Mouse (Mus musculus) kidney, postnatal 4 days (tissue): Measurements from ENCODE around the gene Hpd.

Experiments used
- DNase-seq, 2 experiments: peaks; one replicate each; pipeline ENCODE4 v3.0.0; 2021; ENCODE audit warnings: mixed read lengths in 2 of 2

Hpd gene

DNA sequence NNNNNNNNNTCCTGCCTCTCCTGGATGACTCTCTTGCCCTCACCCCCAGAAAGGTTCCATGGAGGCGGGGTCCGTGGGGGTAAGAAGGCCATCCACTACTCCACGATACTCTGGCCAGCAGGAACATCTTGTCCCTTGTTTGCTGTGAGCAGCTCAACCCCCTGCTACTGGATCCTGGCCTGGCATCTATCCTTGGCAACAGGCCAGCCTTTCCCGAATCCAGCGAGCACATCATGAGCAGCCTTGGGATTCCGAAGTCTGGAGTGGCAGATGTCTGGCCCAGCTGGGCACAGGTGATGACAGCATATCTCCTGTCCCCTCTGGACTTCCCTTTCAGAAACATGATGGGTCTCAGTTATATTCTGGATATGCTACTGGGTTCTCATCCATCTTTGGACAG, 3.4 kb upstream of the Hpd start:
- no peak for DNase-seq

DNA sequence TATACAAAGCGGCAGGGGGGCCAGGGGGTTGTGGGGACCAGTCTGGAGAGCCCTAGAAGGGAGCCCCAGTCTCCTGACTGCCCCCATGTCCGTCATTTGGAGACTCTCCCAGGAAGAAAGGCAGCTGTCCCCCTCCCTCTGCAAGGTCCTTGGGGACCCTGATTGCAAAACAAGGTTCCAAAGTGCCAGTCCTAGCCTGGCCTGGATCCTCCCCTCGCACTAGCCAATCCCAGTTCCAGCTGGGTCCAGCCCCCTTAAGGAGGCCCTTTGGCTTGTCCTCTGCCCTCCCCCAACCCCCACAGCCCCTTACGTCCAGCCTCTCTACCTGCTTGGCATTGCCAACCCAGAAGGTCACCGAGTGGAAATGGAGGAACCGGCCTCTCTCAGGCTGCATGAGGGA, 991 bp downstream of the Hpd start:
- DNase-seq: peak in 1 of 2 experiments; percentile 51

DNA sequence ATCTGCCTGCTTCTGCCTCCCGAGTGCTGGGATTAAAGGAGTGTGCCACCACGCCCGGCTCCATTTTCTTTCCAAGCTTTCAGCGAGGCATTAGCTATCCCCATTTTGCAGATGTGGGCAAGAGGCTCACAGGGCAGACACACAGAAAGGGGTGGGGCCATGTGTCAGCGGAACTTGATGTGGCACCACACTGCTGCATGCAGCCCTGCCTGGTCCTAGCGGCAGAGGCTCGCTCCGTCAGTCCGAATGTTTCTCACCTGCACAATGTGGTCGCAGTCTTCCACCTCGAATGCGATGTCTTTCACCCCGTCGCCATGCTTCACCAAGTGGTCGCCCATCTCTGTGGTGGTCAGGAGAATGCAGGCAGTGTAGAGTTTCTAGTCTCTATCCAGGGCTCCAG, 2.1 kb downstream of the Hpd start:
- no peak for DNase-seq

DNA sequence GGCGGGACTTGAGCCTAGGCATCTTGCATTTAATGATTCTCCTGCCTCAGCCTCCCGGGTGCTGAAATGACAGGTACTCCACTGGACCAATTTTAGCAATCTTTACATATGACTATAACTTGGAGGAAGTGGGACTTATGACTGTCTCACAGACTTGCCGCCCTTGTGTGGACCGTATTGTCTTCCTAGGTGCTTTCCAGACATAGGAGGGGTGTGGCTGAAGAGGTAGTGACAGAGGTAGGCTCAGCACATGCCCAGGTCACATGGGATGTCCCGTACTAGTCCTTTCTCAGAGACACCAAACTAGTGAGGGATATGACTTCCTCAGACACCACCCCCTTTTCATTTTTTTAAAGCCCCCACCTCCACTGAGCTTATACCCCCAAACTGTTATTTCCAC, 3.7 kb downstream of the Hpd start:
- no peak for DNase-seq

DNA sequence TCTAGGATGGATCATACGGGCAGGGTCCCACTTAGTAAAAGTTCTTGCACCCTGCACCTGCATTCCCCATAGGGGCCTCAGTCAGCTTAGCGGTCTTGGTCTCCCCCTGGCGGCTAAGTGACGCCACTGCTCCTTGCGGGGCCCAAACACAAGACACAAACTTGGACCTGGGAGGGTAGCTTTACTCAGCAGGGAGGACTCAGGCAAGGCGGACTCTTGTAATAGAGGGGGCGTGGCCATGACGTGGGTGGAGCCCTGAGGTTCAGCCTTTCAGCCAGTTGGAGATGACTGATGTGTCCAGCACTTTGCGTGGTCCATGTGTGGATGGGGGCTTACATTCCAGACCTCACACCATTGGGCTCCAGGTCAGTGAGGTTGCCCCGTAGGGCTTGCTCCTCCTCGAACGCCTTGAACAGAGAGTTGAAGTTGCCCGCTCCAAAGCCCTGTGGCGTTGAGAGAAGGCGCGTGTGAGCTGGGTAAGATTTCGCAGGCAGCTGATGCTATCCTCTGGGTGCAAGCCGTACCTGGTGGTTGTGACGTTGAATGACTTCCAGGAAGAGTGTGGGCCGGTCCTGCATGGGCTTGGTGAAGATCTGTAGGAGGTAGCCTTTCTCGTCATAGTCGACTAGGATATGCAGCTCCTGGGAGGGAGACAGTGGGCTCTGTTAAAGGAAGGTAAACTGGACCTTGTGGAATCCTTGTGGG, 10.7 kb downstream of the Hpd start:
- DNase-seq: peak; percentile 93 to 94

DNA sequence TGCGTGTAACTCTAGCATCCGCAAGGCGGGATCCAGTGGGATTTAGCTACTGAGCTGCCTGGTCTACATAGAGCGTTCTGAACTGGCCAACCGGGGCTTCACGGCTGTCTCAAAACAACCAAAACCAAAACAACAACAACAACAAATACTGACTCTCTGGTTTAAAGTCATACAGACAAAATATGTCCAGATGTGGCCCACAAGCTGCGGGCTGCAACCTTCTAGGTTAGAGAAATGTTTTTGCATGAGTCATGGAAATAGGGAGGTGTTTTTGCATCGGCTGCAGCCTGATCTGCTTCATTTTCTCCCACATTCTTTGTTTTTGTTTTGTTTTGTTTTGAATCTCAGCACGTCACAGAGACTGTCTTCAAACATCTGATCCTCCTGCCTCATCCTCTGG, 12.2 kb downstream of the Hpd start:
- no peak for DNase-seq

DNA sequence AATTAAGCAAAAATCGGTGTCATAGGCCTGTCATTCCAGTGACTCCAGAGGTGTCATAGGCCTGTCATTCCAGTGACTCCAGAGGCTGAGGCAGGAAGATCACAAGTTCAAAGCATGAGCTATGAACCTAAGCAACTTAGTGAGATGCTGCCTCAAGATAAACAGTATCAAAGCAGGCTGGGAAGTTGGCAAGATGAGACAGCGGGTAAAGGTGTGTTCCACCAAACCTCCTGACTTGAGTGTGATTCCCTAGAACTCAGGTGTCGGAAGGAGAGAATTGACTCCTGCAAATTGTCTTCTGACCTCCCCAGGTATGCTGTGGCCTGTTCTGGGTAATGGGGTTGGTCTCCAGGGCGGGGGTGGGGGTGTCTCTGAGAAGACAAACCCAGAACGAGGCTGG, 13.2 kb downstream of the Hpd start, which contains the start of gene Psmd9:
TSS of gene Psmd9 (plus strand) at position 130 of the 400 bp plus-strand sequence.
- DNase-seq: no peak

DNA sequence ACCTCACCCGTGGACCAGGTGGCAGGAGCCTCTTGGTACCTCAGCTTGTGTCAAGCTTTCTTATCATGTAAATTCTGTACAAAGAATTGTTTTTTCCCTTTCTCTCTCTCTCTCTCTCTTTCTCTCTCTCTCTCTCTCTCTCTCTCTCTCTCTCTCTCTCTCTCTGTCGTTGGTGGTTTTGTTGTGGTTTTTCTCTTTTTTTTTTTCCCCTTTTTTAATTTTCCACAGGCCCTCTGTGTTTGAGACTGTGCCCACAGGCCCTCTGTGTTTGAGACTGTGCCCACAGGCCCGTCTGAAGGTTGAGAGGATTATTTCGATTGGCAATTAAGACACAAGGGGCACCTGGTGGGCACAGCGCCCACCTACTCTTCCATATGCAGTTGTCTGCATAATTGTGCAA, 14.9 kb downstream of the Hpd start:
- DNase-seq: no peak

DNA sequence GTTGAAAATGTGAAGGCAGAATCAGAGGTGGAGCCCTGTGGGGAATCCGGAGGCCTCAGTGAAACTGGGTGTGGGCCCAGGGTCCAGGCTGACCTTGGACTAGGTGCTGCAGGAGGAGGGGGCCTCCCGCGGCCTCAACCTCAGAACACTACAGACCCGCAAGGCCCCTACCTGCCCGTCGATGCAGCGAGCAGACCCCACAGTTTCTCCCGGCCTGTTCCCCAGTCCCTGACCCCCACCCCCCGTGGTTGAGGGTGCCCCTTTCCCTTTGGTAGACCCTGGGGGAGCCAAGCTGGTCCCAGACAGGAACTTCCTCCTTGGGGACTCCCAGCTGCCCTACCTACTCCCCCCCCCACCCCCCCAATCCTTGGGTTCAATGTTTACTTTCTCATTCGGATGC, 16.1 kb downstream of the Hpd start:
- no peak for DNase-seq

DNA sequence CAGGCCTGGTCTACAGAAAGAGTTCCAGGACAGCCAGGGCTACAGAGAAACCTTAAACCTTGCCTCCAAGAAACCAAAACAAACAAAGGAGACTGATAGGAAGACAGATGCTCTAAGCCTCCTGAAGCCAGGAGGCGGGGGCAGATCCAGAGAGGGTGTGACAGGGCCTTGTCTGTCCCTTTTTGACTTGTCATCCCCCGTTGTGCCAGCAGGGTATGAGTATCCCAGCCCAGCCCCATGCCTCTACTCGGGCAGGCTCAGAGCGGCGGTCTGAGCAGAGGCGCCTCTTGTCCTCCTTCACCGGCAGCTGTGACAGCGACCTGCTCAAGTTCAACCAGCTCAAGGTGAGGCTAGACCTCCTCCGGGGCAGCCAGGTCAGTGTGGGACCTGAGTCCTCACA, 19.6 kb downstream of the Hpd start:
- peak in 1 of 2 experiments; percentile 48 for DNase-seq

DNA sequence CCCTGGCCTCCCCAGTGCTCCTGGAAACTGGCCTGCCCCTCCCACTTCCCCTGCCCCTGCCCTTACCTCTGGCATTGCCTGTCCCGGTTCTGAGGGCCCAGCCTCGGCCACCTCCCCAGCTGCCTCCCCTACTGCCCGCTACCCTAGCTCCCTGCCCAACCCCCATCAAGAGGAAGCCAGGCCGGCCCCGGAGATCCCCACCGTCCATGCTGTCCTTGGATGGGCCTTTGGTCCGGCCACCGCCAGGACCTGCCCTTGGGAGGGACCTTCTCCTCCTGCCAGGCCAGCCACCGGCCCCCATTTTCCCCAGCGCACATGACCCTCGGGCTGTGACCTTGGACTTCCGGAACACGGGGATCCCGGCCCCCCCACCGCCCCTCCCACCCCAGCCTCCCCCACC, 22.2 kb downstream of the Hpd start:
- no peak for DNase-seq

DNA sequence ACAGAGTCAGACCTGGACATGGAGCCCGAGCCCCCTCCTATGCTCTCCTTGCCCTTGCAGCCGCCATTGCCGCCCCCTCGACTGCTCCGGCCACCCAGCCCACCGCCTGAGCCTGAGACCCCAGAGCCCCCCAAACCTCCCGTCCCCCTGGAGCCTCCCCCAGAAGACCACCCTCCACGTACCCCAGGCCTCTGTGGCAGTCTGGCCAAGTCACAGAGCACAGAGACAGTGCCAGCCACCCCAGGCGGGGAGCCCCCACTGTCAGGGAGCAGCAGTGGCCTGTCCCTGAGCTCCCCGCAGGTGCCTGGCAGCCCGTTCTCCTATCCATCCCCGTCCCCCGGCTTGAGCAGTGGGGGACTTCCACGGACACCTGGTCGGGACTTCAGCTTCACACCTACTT, 22.7 kb downstream of the Hpd start:
- no peak for DNase-seq

DNA sequence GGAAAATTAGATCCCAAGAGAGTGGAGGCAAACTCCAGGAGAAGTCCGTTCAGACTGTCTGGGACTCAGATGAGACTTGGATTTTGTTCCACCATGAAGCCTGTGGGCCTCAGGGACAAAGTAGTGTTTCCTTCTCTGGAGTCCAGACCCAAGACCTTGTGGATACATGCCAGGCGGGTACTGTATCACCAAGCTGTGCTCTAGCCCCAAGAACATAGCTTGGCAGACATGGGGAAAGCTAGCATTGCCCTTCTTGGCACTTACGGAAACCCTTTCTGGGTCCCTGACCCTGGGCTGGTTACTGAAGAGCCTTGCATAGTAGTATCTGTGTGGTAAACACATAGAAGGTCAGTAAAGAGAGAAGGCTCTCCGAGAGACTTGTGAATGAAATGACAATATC, 23.1 kb downstream of the Hpd start:
- no peak for DNase-seq

DNA sequence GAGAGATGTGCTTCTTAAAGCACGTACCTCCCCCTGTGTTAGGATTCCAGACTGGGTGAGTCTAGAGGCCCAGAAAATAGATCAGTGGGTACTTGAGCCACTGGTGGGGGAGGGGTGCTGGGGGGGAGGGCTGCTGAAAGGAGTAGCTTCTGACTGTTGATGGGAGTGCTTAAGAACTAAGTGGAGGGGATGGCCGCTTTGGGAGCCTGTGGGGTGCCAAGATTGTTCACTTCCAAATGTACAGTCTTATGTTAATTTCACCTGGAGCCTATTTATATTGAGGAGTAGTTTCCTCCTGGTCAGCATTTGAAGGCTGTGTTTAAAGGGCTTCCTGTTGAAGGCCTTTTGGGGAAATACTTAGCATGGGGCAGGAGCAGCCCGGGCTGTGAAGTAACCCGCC, 24.6 kb downstream of the Hpd start:
- no peak for DNase-seq

DNA sequence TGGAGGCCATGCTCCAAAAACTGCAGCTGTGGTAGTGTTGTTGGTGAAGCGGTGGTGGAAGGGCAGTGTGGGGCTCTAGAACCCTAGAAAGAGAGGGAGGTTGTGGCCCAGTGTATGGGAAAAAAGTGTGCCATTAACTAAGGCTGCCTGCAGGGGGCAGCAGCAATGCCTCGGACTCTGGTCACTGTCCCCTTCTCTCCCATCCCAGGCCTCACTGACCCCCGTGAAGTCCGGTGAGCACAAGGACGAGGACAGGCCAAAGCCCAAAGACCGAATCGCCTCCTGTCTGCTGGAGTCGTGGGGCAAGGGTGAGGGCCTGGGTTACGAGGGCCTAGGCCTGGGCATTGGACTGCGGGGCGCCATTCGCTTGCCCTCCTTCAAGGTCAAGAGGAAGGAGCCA, 25.8 kb downstream of the Hpd start:
- DNase-seq: no peak

DNA sequence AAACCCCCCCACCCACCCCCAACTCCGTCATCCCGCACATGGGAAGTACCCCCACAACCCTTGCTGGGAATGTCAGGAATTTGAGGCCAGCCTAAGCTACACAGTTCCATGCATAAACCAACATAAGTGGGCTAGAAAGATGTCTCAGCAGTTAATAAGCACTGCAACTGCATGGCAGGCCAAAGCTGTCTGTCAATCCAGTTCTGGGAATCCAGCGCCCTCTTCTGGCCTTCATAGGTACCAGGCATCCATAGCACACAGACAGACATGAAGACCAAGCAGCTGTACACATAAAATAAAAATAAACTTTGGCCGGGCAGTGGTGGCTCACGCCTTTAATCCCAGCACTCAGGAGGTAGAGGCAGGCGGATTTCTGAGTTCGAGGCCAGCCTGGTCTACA, 27.1 kb downstream of the Hpd start:
- DNase-seq: peak; percentile 77 to 86

DNA sequence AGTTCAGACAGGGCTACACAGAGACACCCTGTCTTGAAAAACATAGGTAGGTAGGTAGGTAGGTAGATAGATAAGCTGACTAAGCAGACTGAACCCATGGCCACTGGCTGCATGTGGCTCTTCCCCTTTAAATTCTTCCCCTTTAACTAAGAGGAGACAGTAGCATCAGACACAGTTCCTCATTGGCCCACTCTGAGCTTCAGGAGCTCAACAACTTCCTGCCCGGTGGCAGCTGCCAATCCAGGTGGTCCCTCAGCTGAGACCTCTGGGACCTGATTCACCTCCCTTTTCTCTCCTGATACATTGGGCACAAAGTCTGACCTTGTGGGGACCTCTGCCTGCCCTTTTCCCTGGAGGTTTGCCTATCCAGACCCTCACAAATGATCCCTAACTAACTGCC, 29.6 kb downstream of the Hpd start:
- no peak for DNase-seq

DNA sequence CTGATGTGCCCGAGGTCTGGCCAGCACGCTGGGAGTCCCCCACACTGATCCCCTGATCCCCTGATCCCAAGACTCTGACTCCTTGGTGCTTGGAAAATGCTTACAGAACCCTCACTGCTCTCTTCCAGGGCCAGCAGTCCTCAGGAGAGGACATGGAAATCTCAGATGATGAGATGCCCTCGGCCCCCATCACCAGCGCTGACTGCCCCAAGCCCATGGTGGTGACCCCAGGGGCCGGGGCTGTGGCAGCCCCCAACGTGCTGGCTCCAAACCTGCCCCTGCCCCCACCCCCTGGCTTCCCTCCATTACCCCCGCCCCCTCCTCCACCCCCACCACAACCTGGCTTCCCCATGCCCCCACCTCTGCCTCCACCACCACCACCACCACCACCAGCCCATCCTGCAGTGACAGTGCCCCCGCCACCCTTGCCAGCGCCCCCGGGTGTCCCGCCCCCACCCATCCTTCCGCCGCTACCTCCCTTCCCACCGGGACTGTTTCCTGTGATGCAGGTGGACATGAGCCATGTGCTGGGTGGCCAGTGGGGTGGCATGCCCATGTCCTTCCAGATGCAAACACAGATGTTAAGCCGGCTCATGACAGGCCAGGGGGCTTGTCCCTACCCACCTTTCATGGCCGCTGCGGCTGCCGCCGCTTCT, 30.7 kb downstream of the Hpd start:
- DNase-seq: no peak

DNA sequence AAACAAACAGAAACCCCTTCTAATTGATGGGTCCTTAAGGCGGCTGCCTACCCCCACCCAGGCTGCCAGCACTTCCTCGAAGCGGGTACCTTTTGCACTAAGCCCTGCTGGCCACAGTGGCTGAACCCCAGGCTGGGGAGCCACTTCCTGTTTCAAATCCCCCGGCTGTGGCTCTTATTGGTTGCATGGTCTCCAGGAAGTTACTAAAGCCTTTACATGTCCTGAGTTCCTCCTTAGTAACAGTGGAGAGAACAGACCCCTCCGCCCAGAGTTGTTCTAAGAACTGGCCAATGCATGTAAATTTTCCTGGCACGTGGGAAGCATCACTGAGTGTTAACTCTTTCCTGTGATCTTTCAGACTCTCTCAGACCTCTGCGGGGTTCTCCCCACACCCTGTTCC, 31.4 kb downstream of the Hpd start:
- DNase-seq: peak; percentile 52 to 64

DNA sequence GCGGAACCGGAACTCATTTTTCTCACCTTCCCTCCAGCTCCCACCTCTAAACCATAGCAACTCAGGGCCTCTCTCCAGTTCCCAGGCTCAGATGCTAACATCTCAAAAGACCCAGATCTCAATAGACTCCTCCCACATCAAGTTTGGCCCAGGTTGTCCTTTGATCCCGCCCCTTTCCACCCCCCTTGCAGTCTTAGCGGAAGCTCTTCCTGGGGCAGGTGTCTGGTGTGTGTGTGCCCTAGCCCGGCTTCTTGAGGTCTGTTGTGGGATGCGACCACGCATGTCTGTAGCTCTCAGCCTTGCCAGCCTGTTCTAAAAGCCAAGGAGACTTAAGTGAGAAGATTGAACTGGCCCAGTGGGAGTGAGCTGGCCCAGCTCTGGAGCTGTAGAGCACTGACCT, 31.9 kb downstream of the Hpd start:
- DNase-seq: no peak

DNA sequence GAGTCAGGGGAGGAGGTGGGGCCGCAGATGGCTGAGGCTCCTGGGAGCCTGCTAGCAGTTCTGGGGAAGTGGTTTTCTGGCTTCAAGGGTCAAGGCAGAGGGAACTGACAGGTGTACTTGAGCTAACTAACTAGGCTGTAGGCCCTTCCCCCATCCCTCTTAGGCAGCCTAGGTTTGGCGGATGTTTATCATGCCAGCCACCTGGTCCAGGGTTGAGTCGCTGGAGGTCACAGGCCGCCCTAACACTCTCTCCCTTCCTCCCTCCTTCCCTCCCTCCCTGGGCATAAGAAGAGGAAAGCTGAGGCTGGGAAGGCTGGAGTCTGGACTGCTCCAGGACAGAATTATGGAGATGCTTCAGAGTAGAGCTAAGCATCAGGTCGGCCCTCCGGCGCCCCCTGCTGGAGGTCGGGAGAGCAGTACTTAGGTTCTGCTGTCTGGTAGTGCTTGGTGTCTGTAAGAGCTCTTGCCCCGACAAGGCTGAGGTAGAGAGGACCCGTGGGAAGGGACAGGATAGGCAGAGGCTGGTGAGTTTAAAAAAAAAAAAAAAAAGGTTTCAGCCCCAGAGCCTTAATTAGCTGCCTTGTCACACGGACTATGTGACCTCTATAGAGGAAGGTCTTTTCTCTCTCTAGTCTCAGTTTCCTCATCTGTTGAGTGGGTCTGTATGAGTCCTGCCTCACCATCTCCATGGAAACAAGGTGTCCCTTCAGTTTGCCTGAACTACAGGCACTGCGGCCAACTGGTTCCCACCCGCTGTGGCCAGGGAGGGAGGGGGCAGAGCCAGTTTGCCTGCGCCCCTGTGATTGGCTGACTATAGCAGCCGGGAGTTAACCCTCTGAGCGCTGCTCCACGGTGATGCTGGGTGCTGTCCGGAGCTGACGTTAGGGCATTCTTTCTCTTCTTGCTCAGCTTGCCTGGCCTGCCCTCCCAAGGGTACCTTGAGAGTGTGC, 32.8 kb downstream of the Hpd start:
- DNase-seq: peak; percentile 95 to 96

DNA sequence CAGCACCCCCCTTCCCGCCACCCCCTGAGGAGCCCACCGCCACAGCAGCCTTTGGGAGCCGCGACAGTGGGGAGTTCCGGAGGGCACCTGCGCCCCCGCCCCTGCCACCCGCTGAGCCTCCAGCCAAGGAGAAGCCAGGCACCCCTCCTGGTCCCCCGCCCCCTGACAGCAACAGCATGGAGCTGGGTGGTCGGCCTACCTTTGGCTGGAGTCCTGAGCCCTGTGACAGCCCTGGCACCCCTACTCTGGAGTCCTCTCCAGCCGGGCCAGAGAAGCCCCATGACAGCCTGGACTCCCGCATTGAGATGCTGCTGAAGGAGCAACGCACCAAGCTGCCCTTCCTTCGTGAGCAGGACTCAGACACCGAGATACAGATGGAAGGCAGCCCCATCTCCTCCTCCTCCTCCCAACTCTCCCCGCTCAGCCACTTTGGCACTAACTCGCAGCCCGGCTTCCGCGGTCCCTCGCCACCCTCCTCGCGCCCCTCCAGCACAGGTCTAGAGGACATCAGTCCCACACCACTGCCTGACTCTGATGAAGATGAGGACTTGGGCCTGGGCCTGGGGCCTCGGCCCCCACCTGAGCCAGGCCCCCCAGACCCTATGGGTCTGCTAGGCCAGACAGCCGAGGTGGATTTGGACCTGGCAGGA, 34.3 kb downstream of the Hpd start:
- DNase-seq: no peak

DNA sequence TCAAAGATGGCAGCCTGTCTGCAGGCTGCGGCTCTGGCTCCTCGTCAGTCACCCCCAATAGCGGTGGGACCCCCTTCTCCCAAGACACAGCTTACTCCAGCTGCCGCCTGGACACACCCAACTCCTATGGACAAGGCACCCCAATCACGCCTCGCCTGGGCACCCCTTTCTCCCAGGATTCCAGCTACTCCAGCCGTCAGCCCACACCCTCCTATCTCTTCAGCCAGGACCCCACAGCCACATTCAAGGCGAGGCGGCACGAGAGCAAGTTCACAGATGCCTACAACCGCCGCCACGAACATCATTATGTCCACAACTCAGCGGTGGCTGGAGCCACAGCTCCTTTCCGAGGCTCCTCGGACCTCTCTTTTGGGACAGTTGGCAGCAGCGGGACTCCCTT, 35.0 kb downstream of the Hpd start:
- DNase-seq: no peak
